Mouse (Mus musculus) C2C12 (cell line): ENCODE measurements around the gene Pqlc2.

Experiments
- CEBPB ChIP-seq: IDR thresholded peaks from one replicate; pipeline ENCODE4 v1.6.1; 2011; ENCODE audit warnings: low read depth, mild to moderate bottlenecking, control low read depth, moderate library complexity
- CTCF ChIP-seq: IDR thresholded peaks from one replicate; pipeline ENCODE4 v1.5.1; 2011; ENCODE audit not compliant: control insufficient read depth, insufficient read depth, insufficient read length
- FOSL1 ChIP-seq: IDR thresholded peaks from one replicate; pipeline ENCODE4 v1.8.0; 2011; ENCODE audit warnings: mild to moderate bottlenecking, low read length; ENCODE audit not compliant: poor library complexity, insufficient read depth, severe bottlenecking
- MAX ChIP-seq: IDR thresholded peaks from one replicate; pipeline ENCODE4 v1.6.1; 2011; ENCODE audit warnings: mild to moderate bottlenecking, control low read depth
- MYOD1 ChIP-seq: IDR thresholded peaks from one replicate; pipeline ENCODE4 v1.6.1; 2011; ENCODE audit warnings: low read depth; ENCODE audit not compliant: control insufficient read depth, insufficient read length
- MYOG ChIP-seq: IDR thresholded peaks from one replicate; pipeline ENCODE4 v1.6.1; 2011; ENCODE audit not compliant: control insufficient read depth, insufficient read length; ENCODE audit errors: extremely low read depth
- USF1 ChIP-seq: IDR thresholded peaks from one replicate; pipeline ENCODE4 v1.6.1; 2011; ENCODE audit warnings: low read depth, mild to moderate bottlenecking, control low read depth, moderate library complexity

DNA sequence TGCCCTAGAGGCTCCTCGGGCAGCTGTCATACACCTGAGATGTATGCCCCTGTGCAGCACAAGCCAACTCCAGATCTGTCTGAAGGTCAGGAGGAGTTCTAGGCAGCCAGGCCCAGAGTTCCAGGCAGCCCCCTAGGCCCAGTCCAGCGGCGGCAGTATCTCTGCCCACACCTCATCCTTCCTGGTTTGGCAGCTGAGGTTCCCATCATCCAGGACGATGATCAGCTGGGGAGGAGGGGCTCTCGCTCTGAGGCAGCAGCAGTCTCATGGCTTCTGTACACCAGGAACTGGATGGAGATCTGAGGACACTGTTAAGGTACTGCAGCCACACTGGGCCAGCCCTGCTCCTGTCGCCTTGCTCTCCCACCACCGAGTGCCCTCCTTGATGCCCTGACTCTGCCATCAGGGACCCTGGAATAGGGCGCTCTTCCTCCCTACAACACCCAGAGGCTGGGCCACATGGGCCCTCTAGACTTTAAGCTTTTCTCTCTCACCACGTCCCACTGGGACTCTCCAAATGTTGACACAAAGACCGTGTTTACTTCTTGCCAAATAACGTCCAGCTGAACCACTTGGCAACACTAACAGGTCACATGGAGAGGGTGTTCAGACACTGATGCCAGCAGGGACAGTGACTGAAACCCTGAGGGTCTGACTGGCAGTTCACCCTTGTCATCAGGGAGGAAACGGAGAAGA, 11.7 kb downstream of the Pqlc2 start:
- TF ChIP-seq CEBPB (no peak), MAX (no peak), CTCF (no peak), USF1 (no peak), MYOG (no peak), MYOD1 (no peak), FOSL1 (no peak)
